Mouse (Mus musculus) liver, postnatal 0 days (tissue): ENCODE measurements at regions not wholly inside any gene's neighbourhood (a gene's known extent, or its start where the extent isn't known, plus 50 kb on each side); places are given as distances from the start of the nearest gene placed in this dataset.

Source experiments
- CTCF ChIP-seq: sonication (generic); IDR thresholded peaks from 2 replicates; pipeline ENCODE4 v1.5.1; 2016; ENCODE audit warnings: antibody characterized with exemption, low read depth
- EP300 ChIP-seq: IDR thresholded peaks from 2 replicates; pipeline ENCODE4 v1.6.1; 2016; ENCODE audit warnings: antibody characterized with exemption, low read depth, mild to moderate bottlenecking

DNA sequence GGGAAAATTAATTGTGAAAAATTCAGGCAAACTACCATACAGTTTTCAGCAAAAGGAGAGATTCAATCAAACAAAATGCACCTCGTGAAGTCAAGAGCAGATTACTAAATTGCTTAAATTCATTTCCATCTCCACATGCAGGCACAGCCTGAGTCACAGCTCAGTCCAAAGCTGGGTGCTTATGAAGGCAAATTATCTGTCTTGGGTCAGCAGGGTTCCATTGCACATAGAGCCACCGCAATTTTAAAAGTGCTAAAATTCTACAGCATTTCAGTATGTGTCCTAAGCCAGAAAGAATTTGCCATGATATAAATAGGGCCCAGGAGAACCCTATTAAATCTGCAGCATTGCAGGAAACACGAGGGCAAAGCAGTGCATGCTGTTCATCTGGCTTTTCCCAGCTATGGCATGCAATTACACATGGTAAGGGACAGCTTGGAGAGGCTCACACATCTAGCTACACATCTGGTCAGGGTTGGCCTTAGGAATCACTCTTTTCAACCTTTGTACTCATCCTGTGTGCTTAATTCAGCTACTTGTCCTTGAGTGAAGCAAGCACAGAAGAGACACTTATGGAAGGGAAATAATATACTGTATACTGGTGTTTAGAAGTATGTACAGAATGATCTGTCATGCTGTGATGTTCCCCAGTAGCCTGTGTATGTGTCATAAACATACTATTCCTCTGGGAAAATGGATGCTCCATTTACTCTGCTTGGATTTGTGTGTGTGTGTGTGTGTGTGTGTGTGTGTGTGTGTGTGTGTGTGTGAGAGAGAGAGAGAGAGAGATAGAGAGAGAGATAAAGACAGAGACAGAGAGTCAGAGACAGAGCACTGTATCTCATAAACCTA is 271.0 kb upstream of the Myo3a start:
- TF ChIP-seq EP300: no peak
- no peak for TF ChIP-seq CTCF
